Mouse (Mus musculus) midbrain, postnatal 0 days (tissue): ENCODE data around the gene Ccnyl1. TPM values are rescaled to one million over a fixed set of nuclear protein-coding genes. Genes with fewer than 3 reads are reported as not detected.

Experiments
- ATAC-seq: fragments of 200-750 bp; cut with Nextera tagmentation; 2 replicates; pipeline ENCODE4 v1.8.0; 2017; ENCODE audit warnings: moderate number of reproducible peaks, mild to moderate bottlenecking, moderate TSS enrichment, moderate library complexity; ENCODE audit not compliant: low FRiP score
- DNase-seq: peaks from one replicate; pipeline ENCODE4 v3.0.0-alpha.2; 2015; ENCODE audit warnings: low spot score
- H3K27ac ChIP-seq: fragments of 300-500 bp; sonication (generic); 2 replicates; pipeline ENCODE4 v1.5.1; 2014; ENCODE audit warnings: low read depth, mild to moderate bottlenecking, low read length, mixed read lengths
- H3K27me3 ChIP-seq: fragments of 300-500 bp; sonication (generic); 2 replicates; pipeline ENCODE4 v1.6.1; 2014; ENCODE audit warnings: low read length, control low read depth, mixed read lengths; ENCODE audit not compliant: insufficient read depth
- H3K36me3 ChIP-seq: fragments of 300-500 bp; sonication (generic); 2 replicates; pipeline ENCODE4 v1.6.1; 2014; ENCODE audit warnings: low read length, control low read depth, mixed read lengths; ENCODE audit not compliant: insufficient read depth
- H3K4me1 ChIP-seq: fragments of 300-500 bp; sonication (generic); 2 replicates; pipeline ENCODE4 v1.6.1; 2014; ENCODE audit warnings: mild to moderate bottlenecking, control low read depth, antibody characterized with exemption, low read length, mixed read lengths; ENCODE audit not compliant: insufficient read depth
- H3K4me2 ChIP-seq: fragments of 300-500 bp; sonication (generic); 2 replicates; pipeline ENCODE4 v1.6.1; 2014; ENCODE audit warnings: low read depth, mild to moderate bottlenecking, low read length, mixed read lengths; ENCODE audit not compliant: poor library complexity, severe bottlenecking
- H3K4me3 ChIP-seq: fragments of 300-500 bp; sonication (generic); 2 replicates; pipeline ENCODE4 v1.5.1; 2014; ENCODE audit warnings: low read depth, mild to moderate bottlenecking, low read length, moderate library complexity
- H3K9ac ChIP-seq: fragments of 300-500 bp; sonication (generic); replicated peaks from 2 replicates; pipeline ENCODE4 v1.6.1; 2014; ENCODE audit warnings: mild to moderate bottlenecking, low read length, moderate library complexity, mixed read lengths; ENCODE audit not compliant: poor library complexity, severe bottlenecking
- H3K9me3 ChIP-seq: fragments of 300-500 bp; sonication (generic); 2 replicates; pipeline ENCODE4 v1.6.1; 2016; ENCODE audit warnings: low read length, control low read depth
- CTCF ChIP-seq: IDR thresholded peaks from 2 replicates; pipeline ENCODE4 v1.5.1; 2016; ENCODE audit warnings: antibody characterized with exemption, mild to moderate bottlenecking
- WGBS: fragments of 180-500 bp; shearing (Covaris S2); extraction: QIAGEN DNeasy Blood & Tissue Kit; methylation state at CpG from one replicate; pipeline ENCODE4 v1.1.7; 2014; 5-methylcytosine and 5-hydroxymethylcytosine counted together
- polyA plus RNA-seq: library from polyadenylated mRNA; unstranded; fragments of >200 nt; fragmentation: Nextera tagmentation; extraction: Ambion mirVana; gene quantifications from 2 replicates; pipeline ENCODE4 v1.2.1, GENCODE M21; 2015
- total RNA-seq: library from RNA; depleted of rRNA; stranded (reverse); fragments of >200 nt; gene quantifications from 2 replicates; pipeline ENCODE4 v1.2.3, GENCODE M21; 2014

Ccnyl1 gene
- total and polyA plus RNA-seq, 2 experiments from 2014 or later, result 4.1 to 36.6 TPM

DNA sequence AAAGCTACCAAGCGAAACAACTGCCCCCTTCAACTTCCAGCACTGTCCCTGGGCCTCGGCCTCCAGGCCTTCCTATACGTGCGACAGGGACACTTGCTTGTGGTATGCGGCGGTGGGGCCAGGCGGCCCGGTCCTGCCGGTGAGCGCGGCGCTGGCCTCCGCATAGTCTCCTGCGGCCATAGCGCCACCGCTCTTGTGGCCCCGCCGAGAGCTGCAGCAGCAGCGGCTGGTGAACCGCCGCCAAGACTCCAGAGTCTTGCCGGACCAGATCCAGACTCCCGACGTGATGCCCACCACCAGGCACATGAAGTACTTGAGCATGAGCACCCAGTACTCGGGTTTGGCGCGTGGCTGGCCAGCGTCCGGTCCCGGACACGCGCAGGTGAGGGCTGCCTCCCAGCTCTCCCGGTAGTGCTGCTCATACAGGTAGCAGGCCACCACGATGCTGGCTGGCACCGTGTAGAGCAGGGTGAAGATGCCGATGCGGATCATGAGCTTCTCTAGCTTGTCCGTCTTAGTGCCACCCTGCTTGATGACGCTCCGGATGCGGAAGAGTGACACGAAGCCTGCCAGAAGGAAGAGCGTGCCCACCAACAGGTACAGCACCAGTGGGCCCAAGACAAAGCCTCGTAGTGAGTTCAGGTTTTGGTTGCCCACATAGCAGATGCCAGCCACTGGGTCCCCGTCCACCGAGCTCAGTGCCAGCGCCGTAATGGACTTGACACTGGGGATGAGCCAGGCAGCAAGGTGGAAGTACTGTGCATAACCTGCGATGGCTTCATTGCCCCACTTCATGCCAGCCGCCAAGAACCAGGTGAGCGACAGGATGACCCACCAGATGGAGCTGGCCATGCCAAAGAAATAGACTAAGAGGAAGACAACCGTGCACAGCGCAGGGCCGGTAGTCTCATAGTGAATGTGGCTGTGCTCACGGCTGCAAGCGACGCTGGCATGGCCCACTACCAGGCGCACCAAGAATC is 44.8 kb downstream of the Ccnyl1 start:
- H3K9me3 ChIP-seq, result no peaks in the 10 kb centered on the region
- DNase-seq (peak; percentile 30), ATAC-seq (no peak)
- H3K27me3 ChIP-seq, result peaks cover 48% of the 10 kb centered on the region
- peak overlapping the region; percentile 23 for H3K4me3 ChIP-seq
- peak overlapping the region; percentile 98 for H3K4me2 ChIP-seq
- TF ChIP-seq CTCF, result peak; percentile 40
- no peak overlapping the region for H3K9ac ChIP-seq
- no peak overlapping the region for H3K27ac ChIP-seq
- H3K4me1 ChIP-seq, result peaks cover 4% of the 10 kb centered on the region; the same call in 1 of the 2 replicates
- 41% methylated on average over 58 of the region's 58 CpGs for WGBS
- H3K36me3 ChIP-seq, result no peaks in the 10 kb centered on the region

GRCm38 (mm10) chr1:64735781-64736680 is 45.8 kb downstream of the Ccnyl1 start:
- TF ChIP-seq CTCF, result peak; percentile 63
- Histone ChIP-seq H3K4me3 (peak overlapping the region; percentile 52), H3K36me3 (no peaks in the 10 kb centered on the region), H3K27ac (no peak overlapping the region), H3K4me1 (peaks cover 4% of the 10 kb centered on the region; the same call in 1 of the 2 replicates), H3K9ac (0 out of 2 replicates have a peak overlapping the region, but pooled peaks have one; percentile 51), H3K4me2 (peak overlapping the region; percentile 98), H3K9me3 (no peaks in the 10 kb centered on the region), H3K27me3 (peaks cover 48% of the 10 kb centered on the region)
- DNase-seq, result peak; percentile 48
- ATAC-seq, result peak; percentile 29
- WGBS, result 11% methylated on average over 74 of the region's 75 CpGs

DNA sequence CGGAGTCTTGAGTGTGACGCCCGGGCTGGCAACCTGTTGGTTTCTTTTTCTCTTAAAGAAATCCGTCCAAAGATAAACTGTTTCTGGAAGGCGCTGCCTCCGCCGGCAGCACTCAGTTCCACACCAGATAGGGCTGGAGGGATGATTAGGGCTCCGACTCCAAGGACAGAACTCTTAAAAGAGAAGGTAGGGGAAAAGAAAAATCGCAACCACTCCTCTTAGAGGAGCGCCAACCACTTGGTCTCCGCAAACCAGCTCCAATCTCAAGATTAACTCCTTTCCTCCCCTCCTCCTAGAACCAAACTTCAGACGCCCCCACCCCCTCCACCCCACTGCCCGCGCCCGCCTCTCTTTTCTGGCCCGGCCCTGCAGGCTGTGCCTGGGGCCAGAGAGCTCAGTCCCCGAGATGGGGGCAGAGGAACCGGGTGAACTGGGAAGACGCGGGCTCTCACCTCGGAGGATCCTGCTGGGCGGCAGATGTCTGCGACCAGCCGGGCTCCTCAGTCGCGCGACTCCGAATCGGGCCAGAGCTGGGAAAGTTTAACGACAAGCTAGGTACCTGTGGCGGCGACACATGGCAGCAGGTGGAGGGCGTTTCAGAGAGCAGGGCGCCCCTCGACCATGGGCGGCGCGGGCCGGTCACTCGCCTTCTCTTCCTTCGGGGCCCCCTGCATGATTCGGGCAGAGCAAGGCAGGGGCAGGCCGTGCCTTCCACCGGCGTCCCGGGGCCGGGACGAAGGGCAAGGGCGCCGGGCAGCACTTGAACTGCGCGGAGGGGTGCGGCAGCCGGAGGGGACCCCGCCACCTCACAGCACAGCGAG is 46.6 kb downstream of the Ccnyl1 start:
- Histone ChIP-seq H3K4me2 (peak overlapping the region; percentile 98), H3K9ac (peak overlapping the region; percentile 51), H3K36me3 (no peaks in the 10 kb centered on the region), H3K9me3 (no peaks in the 10 kb centered on the region), H3K4me1 (peaks cover 4% of the 10 kb centered on the region; the same call in 1 of the 2 replicates), H3K27me3 (peaks cover 48% of the 10 kb centered on the region), H3K27ac (no peak overlapping the region), H3K4me3 (peak overlapping the region; percentile 52)
- no peak for TF ChIP-seq CTCF
- under 1% methylated on average over 49 of the region's 56 CpGs for WGBS
- DNase-seq (no peak), ATAC-seq (no peak; the same call in 1 of the 2 replicates)

GRCm38 (mm10) chr1:64737502-64738179 is 47.4 kb downstream of the Ccnyl1 start, which contains the start of gene Fzd5:
Fzd5 (minus strand) TSS chr1:64737751.
- no peak within 1 kb of the TSS for H3K27ac ChIP-seq
- peak; percentile 31 for TF ChIP-seq CTCF
- peak within 1 kb of the TSS; percentile 52 for H3K4me3 ChIP-seq
- DNase-seq (peak; percentile 89), ATAC-seq (peak; percentile 84)
- H3K9me3 ChIP-seq, result no peaks in the 10 kb centered on the region
- H3K4me1 ChIP-seq, result peaks cover 4% of the 10 kb centered on the region; the same call in 1 of the 2 replicates
- WGBS, result 3% methylated on average over 34 of the region's 73 CpGs
- H3K36me3 ChIP-seq, result no peaks in the 10 kb centered on the region
- H3K4me2 ChIP-seq, result peak within 1 kb of the TSS; percentile 98
- peak within 1 kb of the TSS; percentile 51 for H3K9ac ChIP-seq
- H3K27me3 ChIP-seq, result peaks cover 48% of the 10 kb centered on the region
